Mouse (Mus musculus) neural tube, embryonic 14.5 days (tissue): ENCODE measurements at regions not wholly inside any gene's neighbourhood (a gene's known extent, or its start where the extent isn't known, plus 50 kb on each side); places are given as distances from the start of the nearest gene placed in this dataset.
A peak's percentile ranks its signal among the peaks of the same experiment; 100 is the strongest.

ENCODE experiments used
- ATAC-seq: fragments of 200-750 bp; cut with Nextera tagmentation; 2 replicates; pipeline ENCODE4 v1.8.0; 2017; ENCODE audit warnings: low read depth, mild to moderate bottlenecking, moderate TSS enrichment, moderate library complexity
- H3K27ac ChIP-seq: fragments of 300-500 bp; sonication (generic); 2 replicates; pipeline ENCODE4 v1.5.1; 2014; ENCODE audit warnings: low read depth, mild to moderate bottlenecking, control low read depth, low read length, moderate library complexity, mixed read lengths
- H3K27me3 ChIP-seq: fragments of 300-500 bp; sonication (generic); 2 replicates; pipeline ENCODE4 v1.6.1; 2014; ENCODE audit warnings: low read length; ENCODE audit not compliant: control insufficient read depth, insufficient read depth
- H3K36me3 ChIP-seq: fragments of 300-500 bp; sonication (generic); 2 replicates; pipeline ENCODE4 v1.6.1; 2014; ENCODE audit warnings: low read length, mixed read lengths; ENCODE audit not compliant: control insufficient read depth, insufficient read depth
- H3K4me1 ChIP-seq: fragments of 300-500 bp; sonication (generic); 2 replicates; pipeline ENCODE4 v1.6.1; 2014; ENCODE audit warnings: low read length; ENCODE audit not compliant: control insufficient read depth, insufficient read depth
- H3K4me2 ChIP-seq: fragments of 300-500 bp; sonication (generic); 2 replicates; pipeline ENCODE4 v1.6.1; 2014; ENCODE audit warnings: mild to moderate bottlenecking, low read depth, low read length, control low read depth
- H3K4me3 ChIP-seq: fragments of 300-500 bp; sonication (generic); 2 replicates; pipeline ENCODE4 v1.5.1; 2014; ENCODE audit warnings: low read depth, low read length, control low read depth, mixed read lengths
- H3K9ac ChIP-seq: fragments of 300-500 bp; sonication (generic); replicated peaks from 2 replicates; pipeline ENCODE4 v1.6.1; 2014; ENCODE audit warnings: low read depth, mild to moderate bottlenecking, control low read depth, low read length, mixed read lengths
- H3K9me3 ChIP-seq: fragments of 300-500 bp; sonication (generic); 2 replicates; pipeline ENCODE4 v1.6.1; 2016; ENCODE audit warnings: low read length; ENCODE audit not compliant: control insufficient read depth
- WGBS: fragments of 180-500 bp; shearing (Covaris S2); extraction: QIAGEN DNeasy Blood & Tissue Kit; methylation state at CpG from one replicate; pipeline ENCODE4 v1.1.7; 2014; 5-methylcytosine and 5-hydroxymethylcytosine counted together

DNA sequence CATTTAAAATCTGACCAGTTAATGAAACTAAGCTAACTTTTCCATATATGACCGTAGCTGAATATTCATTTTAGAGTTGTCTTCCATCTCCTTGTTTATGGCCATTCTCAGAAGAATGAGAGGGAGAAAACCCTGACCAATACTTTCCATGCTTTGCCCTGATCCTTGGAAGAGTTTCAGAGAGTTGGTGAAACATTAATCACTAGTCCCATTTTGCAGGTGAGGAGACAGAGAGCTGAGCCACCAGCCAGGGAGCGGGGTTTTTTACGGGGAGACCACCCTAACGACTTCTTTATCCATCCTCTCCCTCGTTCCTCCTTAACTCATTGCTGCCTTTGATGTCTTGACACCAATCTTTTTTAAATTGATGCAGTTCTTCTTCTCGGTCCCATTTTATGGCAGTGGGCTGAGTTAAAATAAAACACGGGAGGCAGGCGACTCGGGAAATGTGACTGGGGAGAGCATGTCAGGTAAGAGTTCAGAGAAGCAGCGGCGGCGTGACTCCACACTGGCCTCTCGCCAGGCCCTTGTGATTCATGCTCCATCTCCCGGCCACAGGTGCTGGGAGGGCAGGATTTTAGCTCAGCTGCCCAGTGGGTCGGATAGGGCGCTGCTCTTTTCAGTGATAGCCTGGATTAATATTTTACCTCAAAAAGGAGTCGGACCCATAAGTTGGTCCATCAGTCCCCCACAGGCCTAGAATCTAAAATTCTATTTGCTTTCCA lies 81.3 kb upstream of the Nrip1 start:
- H3K4me3 ChIP-seq, result no peak overlapping the region
- H3K27ac ChIP-seq, result no peak overlapping the region
- no peak overlapping the region for H3K9ac ChIP-seq
- H3K4me1 ChIP-seq, result peaks cover 6% of the 10 kb centered on the region; the same call in 1 of the 2 replicates
- no peak for ATAC-seq
- no peaks in the 10 kb centered on the region for H3K36me3 ChIP-seq
- H3K27me3 ChIP-seq, result no peaks in the 10 kb centered on the region
- 54% methylated on average over 17 of the region's 17 CpGs for WGBS
- H3K9me3 ChIP-seq, result no peaks in the 10 kb centered on the region
- H3K4me2 ChIP-seq, result no peak overlapping the region

DNA sequence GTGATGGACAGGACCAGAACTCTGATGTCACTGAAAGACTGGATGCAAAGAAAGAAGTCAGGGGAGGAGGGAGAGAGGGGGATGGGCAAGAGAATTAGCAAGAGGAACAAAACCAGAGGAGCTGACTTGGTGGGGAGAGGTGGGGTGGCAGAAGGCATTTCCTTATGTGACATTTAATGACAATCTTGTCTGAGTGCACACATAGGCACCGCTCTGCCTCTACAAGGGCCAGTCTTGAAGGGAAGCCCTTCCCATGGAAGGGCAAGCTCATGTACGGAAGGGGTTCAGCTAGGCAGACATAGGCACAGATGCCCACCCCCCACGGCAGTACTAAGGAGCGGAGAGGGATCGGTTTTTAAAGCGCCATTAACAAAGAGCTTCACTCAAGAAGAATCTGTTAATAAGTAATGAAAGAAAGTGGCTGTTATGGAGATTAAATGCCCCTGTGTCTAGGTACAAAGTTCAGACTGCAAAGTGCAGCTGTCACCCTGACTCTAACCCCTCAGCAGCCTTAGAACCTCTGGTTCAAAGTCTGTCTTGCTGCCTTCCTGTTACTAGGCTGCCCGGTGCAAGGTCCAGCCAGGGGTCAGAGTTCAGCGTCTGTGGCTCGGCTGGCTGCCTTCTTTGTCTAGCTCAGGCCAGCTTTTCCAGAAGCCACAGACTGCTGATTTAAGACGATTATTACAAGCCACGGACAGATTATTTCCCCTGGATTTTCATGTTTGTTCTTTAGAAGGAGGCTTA lies 80.0 kb upstream of the Nrip1 start:
- Histone ChIP-seq H3K4me2 (no peak overlapping the region), H3K36me3 (no peaks in the 10 kb centered on the region), H3K4me3 (no peak overlapping the region), H3K27ac (no peak overlapping the region), H3K4me1 (peaks cover 6% of the 10 kb centered on the region; the same call in 1 of the 2 replicates), H3K9me3 (no peaks in the 10 kb centered on the region), H3K9ac (no peak overlapping the region), H3K27me3 (no peaks in the 10 kb centered on the region)
- WGBS, result 15% methylated on average over 11 of the region's 11 CpGs
- ATAC-seq, result peak; percentile 41; the same call in 1 of the 2 replicates

DNA sequence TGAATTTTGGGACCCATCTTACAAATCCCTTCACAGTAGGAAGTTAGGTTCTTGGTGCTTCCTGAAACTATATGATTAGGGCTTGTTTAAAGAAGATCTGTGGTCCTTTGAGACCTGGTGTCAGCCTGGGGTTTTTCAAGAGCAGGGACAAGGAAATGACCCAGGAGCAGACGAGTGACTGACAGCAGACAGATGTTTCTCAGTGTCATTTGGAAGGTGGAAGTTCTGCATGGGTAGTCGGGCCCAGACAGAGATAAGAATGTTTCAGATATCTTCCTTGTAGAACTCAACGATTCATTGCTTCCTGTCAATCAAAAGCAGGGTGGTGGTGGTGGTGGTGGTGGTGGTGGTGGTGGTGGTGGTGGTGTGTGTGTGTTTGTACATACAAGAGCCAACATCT lies 75.1 kb upstream of the Nrip1 start:
- 90% methylated on average over 3 of the region's 3 CpGs for WGBS
- no peak overlapping the region for H3K4me2 ChIP-seq
- peaks cover 3% of the 10 kb centered on the region; the same call in 1 of the 2 replicates for H3K4me1 ChIP-seq
- no peaks in the 10 kb centered on the region for H3K27me3 ChIP-seq
- H3K4me3 ChIP-seq, result no peak overlapping the region
- no peak overlapping the region for H3K27ac ChIP-seq
- no peak for ATAC-seq
- H3K9me3 ChIP-seq, result no peaks in the 10 kb centered on the region
- H3K9ac ChIP-seq, result no peak overlapping the region
- no peaks in the 10 kb centered on the region for H3K36me3 ChIP-seq

DNA sequence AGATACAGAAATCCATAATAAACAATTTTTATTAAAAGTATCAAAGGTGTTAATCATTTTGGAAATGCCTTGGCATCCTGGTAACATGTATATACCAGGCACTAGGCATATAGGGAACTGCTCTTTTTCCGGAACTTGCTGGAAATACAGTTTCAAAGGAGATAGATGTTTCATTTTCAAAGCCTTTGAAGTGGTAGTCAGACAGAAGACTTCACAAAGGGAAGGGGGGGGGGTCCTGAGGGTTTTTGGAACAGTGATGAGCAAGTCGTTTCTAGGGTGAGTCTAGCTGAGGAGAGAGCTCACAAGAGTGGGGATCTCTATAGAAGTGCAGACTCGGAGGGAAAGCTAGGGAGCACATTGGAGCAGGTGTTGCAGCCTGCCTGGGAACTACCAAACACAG lies 73.4 kb upstream of the Nrip1 start:
- no peak for ATAC-seq
- Histone ChIP-seq H3K9me3 (no peaks in the 10 kb centered on the region), H3K27ac (no peak overlapping the region), H3K4me2 (no peak overlapping the region), H3K9ac (no peak overlapping the region), H3K4me3 (no peak overlapping the region), H3K4me1 (no peaks in the 10 kb centered on the region), H3K36me3 (no peaks in the 10 kb centered on the region), H3K27me3 (no peaks in the 10 kb centered on the region)
- 65% methylated on average over 3 of the region's 3 CpGs for WGBS

DNA sequence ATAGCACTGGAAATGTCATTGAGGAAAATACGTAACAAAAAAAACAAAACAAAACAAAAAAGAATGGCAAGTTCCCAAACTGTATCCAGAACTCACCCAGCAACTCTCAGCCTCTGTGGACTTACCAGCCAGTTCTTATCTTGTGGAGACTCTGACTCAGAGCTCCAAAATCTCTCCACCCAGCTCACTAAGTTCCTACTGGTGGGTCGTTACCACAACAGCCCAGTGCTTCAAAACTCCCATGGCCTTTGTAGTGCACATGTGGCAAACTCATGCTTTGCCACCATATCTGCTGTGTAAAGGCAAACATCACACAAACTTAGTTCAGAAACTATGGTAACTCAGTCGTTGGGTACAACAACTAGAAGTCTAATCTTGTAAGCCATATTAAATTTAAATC lies 71.0 kb upstream of the Nrip1 start:
- H3K4me2 ChIP-seq, result no peak overlapping the region
- no peaks in the 10 kb centered on the region for H3K27me3 ChIP-seq
- no peaks in the 10 kb centered on the region for H3K9me3 ChIP-seq
- H3K36me3 ChIP-seq, result no peaks in the 10 kb centered on the region
- H3K9ac ChIP-seq, result no peak overlapping the region
- no peaks in the 10 kb centered on the region for H3K4me1 ChIP-seq
- WGBS, result 85% methylated on average over 3 of the region's 3 CpGs
- H3K27ac ChIP-seq, result no peak overlapping the region
- no peak for ATAC-seq
- H3K4me3 ChIP-seq, result no peak overlapping the region

DNA sequence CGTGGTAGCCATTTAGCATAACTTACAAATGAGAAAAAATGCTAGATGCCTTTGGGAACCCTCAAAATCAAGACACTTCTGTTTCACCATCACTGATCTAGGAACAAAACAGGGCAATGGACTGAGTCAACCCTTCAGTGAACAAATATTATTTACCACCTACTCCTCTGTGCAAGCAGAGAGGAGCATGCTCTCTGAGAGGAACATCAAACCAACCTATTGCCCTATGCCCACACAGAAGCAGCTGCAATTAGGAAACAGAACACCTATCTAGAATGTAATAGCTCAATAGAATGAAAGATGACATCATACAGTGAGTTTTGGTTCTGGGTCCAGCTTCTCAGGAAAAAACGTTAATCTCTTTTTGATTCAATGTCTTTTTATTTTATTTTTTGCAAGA lies 69.0 kb upstream of the Nrip1 start:
- no peaks in the 10 kb centered on the region for H3K27me3 ChIP-seq
- H3K9ac ChIP-seq, result no peak overlapping the region
- no peaks in the 10 kb centered on the region for H3K36me3 ChIP-seq
- no peak for ATAC-seq
- no peaks in the 10 kb centered on the region for H3K9me3 ChIP-seq
- H3K4me2 ChIP-seq, result no peak overlapping the region
- no peak overlapping the region for H3K27ac ChIP-seq
- no peaks in the 10 kb centered on the region for H3K4me1 ChIP-seq
- WGBS, result 94% methylated on average over 2 of the region's 2 CpGs
- no peak overlapping the region for H3K4me3 ChIP-seq

DNA sequence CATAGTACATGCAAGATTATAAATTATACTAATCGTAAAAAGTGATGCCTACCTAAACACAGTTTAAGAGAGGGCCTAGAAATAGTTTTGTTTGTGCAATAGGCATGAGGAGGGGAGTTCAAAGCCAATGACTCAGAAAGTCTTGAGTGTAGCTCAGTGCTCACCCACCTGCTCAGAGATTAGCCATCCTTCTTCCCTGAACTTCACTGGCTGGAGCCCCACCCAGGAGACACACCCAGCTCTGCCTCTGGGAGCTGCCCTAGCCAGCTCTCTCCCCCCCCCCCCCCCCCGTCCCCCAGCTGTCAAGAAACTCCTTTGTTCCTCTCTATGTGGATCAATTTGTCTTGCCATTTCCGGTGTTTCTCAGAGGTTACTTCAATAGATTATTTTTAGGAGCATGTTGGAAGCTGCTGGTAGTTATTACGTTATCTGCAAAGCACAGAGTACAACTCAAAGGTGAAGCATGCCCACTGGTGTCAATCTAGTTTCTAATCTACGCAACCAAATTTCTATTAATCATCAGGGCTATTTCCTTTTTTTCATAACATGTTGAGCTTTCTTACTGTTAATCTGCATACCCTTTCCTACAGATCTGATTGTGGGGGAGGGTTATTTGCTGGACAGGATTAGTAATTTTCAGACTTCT lies 68.3 kb upstream of the Nrip1 start:
- Histone ChIP-seq H3K27me3 (no peaks in the 10 kb centered on the region), H3K4me2 (no peak overlapping the region), H3K9ac (no peak overlapping the region), H3K4me3 (no peak overlapping the region), H3K9me3 (no peaks in the 10 kb centered on the region), H3K4me1 (no peaks in the 10 kb centered on the region), H3K27ac (no peak overlapping the region), H3K36me3 (no peaks in the 10 kb centered on the region)
- no peak for ATAC-seq
- 66% methylated on average over 5 of the region's 5 CpGs for WGBS

DNA sequence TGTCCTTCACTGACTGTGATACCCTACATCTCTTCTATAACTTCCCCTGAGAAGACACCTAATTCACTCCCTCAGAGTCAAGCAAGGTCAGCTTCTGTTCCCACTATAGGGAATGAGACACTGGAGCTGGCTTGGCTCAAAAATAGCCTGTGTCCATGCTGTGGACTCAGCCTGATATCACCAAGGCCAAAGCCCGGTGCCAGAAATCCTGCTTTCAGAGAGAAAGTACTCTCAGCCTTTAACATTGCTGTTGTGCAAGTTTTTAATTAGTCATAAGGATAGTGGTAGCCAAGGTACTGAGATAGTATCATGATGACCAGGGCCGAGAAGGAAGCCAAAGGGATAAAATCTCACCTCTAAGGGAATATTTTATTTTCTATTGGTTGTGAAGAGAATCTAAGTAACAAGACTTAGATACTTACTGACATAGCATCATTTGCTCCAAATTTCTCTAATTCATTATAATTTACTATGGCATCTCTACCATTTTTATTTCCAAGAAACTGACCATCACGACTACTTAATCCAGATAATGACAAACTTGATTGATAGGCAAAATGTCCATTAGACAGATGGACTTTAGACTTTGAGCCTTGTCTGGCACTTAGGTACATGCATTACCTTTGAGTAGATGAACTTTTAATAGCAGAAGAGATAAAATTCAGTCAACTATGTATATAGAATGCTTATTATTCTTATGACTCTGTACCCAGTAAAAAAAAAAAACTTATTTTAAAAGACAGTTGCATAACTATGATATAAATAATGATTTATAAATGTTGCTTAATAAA lies 64.7 kb upstream of the Nrip1 start:
- Histone ChIP-seq H3K36me3 (no peaks in the 10 kb centered on the region), H3K4me1 (no peaks in the 10 kb centered on the region), H3K27me3 (no peaks in the 10 kb centered on the region), H3K9me3 (no peaks in the 10 kb centered on the region), H3K4me2 (no peak overlapping the region), H3K27ac (no peak overlapping the region), H3K4me3 (no peak overlapping the region), H3K9ac (no peak overlapping the region)
- WGBS, result 95% methylated on average over 3 of the region's 3 CpGs
- no peak for ATAC-seq
